Mouse (Mus musculus) heart, adult 2 months (tissue): ENCODE measurements at regions not wholly inside any gene's neighbourhood (a gene's known extent, or its start where the extent isn't known, plus 50 kb on each side); places are given as distances from the start of the nearest gene placed in this dataset.

Source experiments
- CTCF ChIP-seq: fragments of 200-600 bp; IDR thresholded peaks from 2 replicates; pipeline ENCODE4 v1.8.1; 2022; ENCODE audit warnings: antibody characterized with exemption, mild to moderate bottlenecking, moderate library complexity
- POLR2A ChIP-seq: fragments of 200-500 bp; IDR thresholded peaks from 2 replicates; pipeline ENCODE4 v1.6.1; 2011; ENCODE audit warnings: mild to moderate bottlenecking, low read depth, low read length, control low read depth; ENCODE audit not compliant: insufficient read depth

DNA sequence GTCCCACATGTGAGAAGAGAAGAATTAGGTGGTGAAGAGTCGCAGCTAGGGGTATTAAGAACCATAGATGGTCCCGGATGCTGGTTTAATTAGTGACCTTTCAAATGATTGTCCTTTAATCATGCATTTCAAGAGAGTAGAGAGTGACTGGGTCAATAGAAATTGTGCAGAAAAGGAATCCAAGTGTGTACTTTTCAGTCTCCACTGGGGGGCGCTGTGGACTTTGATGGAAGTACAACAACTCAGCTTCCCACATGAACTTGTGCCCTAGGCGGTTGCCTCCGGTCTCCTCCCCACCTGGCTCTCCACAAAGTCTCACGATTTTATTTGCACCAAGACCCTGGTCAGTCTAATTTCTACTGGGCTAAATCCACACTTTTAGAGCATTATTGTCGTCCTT is 142.8 kb upstream of the Zfp618 start:
- TF ChIP-seq CTCF (peak; percentile 73), POLR2A (no peak)
